Mouse (Mus musculus) brain, embryonic 14.5 days (tissue): ENCODE measurements at regions not wholly inside any gene's neighbourhood (a gene's known extent, or its start where the extent isn't known, plus 50 kb on each side); places are given as distances from the start of the nearest gene placed in this dataset.
A peak's percentile ranks its signal among the peaks of the same experiment; 100 is the strongest.

Experiments
- DNase-seq: peaks from one replicate; pipeline ENCODE4 v3.0.0-alpha.2; 2011; ENCODE audit warnings: low read depth
- CTCF ChIP-seq: fragments of 200-500 bp; IDR thresholded peaks from 2 replicates; pipeline ENCODE4 v1.5.1; 2012; ENCODE audit warnings: inconsistent platforms, mild to moderate bottlenecking, moderate library complexity, borderline replicate concordance; ENCODE audit not compliant: insufficient read depth, insufficient read length; ENCODE audit errors: extremely low read depth
- POLR2A ChIP-seq: fragments of 200-500 bp; IDR thresholded peaks from 2 replicates; pipeline ENCODE4 v1.6.1; 2012; ENCODE audit warnings: mild to moderate bottlenecking, inconsistent platforms, borderline replicate concordance; ENCODE audit not compliant: poor library complexity, insufficient read depth, insufficient read length, severe bottlenecking; ENCODE audit errors: extremely low read depth

- DNase-seq, result no peak
- TF ChIP-seq POLR2A, result no peak
- peak; percentile 46; the same call in 1 of the 2 replicates for TF ChIP-seq CTCF
These were observed 793.0 kb downstream of the Gm7489 start for GRCm38 (mm10) chr15:54677660-54678059.
